Mouse (Mus musculus) heart, postnatal 10 days (tissue): ENCODE data around the gene Arg1. TPM values are rescaled to one million over a fixed set of nuclear protein-coding genes. Genes with fewer than 3 reads are reported as not detected.

ENCODE experiments used
- DNase-seq, 2 experiments: peaks; one replicate each; pipeline ENCODE4 v3.0.0; 2021
- intact Hi-C: fragments of 180-260 bp; cut with DNase I; formaldehyde crosslinking; loops from one replicate; pipeline ENCODE4 v1.15.1; 2025
- total RNA-seq, 2 experiments: library from RNA; stranded (reverse); gene quantifications; 2 replicates each; pipeline ENCODE4 v1.2.3; 2021

Gene Arg1
- not detected for total RNA-seq

- peak; percentile 11 to 14 for DNase-seq
- intact Hi-C loops, result no loop called here
Observed at GRCm38 (mm10) chr10:24926962-24927720, at the start of gene Arg1. Gene Arg1, minus strand, starts transcription at chr10:24927484.

GRCm38 (mm10) chr10:24973845-24974514, 46.7 kb upstream of the Arg1 start:
- intact Hi-C loops, result no loop called here

DNA sequence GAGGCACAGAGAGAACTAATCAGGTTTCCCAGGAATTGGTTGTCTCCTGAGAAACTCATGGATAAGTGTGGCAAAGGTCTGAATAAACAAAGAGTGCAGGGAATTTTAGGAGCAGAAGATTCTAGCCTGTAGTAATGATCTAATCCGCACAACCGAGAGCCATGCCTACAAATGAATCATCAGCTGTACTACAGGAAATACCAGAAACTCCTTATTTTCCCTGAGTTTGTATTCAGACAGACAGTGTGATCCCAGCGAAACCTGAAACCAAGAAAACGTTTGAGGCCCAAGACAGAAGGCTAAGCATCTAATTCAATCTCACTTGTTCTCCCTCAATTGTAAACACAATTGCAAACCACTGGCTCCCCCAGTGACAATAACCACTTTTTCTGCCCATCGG, 46.1 kb upstream of the Arg1 start:
- DNase-seq, result no peak
- intact Hi-C loops, result no loop called here

More at GRCm38 (mm10) chr10:24973845-24974514, 46.7 kb upstream of the Arg1 start:
- DNase-seq, result no peak

DNA sequence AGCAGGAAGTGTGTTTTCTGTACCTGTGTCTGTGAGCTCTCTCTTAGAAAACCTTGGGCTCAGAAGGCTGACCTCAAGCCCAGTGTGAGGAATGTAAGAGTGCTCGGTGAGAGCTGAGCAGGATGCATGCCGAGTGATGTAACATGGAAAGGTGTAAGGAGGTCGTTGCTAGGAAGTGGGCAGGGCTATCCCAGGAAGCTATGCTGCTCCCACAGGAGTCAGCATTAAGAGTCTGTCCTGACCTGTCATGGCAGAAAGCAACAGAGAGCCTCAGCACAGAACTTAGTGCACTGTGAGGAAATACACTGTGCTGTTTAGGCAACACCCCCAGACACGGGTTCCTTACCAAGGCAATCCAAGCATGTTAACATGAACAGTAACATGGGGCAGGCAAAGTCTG, 45.6 kb upstream of the Arg1 start:
- DNase-seq, result no peak
- intact Hi-C loops, result no loop called here

- intact Hi-C loops, result no loop called here
- DNase-seq, result no peak
Observed at GRCm38 (mm10) chr10:24965821-24966550, 38.7 kb upstream of the Arg1 start.

GRCm38 (mm10) chr10:24961889-24962288, 34.6 kb upstream of the Arg1 start:
- DNase-seq, result no peak
- intact Hi-C loops, result loop anchor here (1.0 kb wide), 1 partner anchor 257 kb away; no protein-coding TSS in a partner anchor

DNA sequence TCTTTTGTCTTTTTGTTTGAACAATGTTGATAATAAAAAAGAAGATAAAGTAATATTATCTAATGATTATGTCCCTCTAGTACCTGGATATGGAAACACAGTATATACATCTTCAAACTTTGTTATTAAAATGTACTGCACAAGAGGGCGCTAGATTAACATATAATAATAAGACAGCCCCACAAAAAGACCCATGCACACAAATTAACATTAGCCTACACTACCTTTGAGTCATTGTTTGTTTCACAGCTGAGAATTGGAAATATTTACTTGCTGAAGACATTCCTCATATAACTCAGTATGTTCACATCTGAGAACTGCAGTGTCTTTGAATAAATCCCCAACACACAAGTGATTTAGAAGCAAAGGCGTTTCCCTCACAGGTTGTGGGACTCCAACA, 33.8 kb upstream of the Arg1 start:
- peak in 1 of 2 experiments; percentile 31 for DNase-seq
- intact Hi-C loops, result loop anchor here (1.0 kb wide), 1 partner anchor 258 kb away; no protein-coding TSS in a partner anchor

GRCm38 (mm10) chr10:24959043-24959916, 32.0 kb upstream of the Arg1 start:
- DNase-seq, result peak; percentile 48 to 55
- intact Hi-C loops, result no loop called here

DNA sequence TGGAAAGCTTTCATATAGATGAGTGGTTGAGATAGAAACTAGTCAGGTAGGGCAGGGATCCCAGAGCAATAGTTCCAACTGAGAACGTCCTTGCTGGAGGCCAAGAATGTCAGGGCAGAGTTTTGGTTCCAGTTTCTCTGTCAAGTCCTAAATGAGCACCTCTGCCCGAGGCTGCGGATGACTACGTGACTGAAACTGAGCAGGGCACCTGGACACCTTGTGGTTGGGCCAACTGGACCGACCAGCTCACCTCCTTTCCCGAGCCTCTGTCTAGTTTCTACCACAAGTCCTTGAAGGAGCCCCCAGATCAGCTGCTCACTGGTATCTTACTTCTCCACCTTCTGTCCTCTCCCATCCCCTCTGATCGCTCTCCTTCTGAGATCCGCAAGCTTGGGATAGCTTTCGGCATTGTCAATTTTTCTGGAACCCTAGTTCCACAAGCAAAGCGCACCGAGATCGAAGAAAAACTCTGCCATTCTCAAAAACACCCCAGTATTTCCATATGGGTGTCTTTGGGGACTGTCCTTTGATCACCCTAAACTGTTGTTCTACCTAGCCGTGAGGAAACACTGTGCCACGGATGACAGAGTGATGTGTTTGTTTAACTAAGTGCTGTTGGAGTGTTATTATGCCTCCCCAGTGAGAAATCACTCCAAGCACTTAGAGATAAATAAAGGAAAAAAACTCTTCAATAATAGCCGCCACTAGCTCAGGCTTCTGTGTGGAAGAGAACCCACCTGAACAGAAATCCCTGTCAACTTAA, 31.2 kb upstream of the Arg1 start:
- peak in 1 of 2 experiments; percentile 7 for DNase-seq
- intact Hi-C loops, result no loop called here

- no peak for DNase-seq
- intact Hi-C loops, result no loop called here
Observed at GRCm38 (mm10) chr10:24953876-24954275, 26.6 kb upstream of the Arg1 start.

GRCm38 (mm10) chr10:24952549-24952948, 25.3 kb upstream of the Arg1 start:
- DNase-seq, result peak; percentile 51 to 53
- intact Hi-C loops, result no loop called here

GRCm38 (mm10) chr10:24951575-24951974, 24.3 kb upstream of the Arg1 start:
- no peak for DNase-seq
- intact Hi-C loops, result no loop called here

DNA sequence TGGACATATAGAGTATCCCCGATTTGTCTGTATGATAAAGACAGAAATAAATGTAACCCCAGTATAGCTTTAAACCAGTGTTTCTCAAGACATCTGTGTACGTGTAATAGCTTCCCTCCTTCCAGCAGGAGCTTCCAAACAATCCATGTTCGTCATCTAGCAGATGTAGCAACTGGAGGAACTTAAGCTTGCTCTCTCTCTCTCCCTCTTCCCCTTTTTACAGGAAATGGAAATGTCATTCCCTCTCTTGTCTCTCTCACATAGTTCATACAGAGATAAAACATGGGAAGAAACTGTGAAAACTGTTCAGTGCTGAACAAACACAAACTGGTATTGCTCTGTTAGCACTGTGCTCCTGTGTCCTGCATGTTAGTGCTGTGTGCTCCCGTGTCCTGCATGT, 22.9 kb upstream of the Arg1 start:
- intact Hi-C loops, result no loop called here
- no peak for DNase-seq

- intact Hi-C loops, result no loop called here
- DNase-seq, result no peak
Observed at GRCm38 (mm10) chr10:24948278-24948677, 21.0 kb upstream of the Arg1 start.

DNA sequence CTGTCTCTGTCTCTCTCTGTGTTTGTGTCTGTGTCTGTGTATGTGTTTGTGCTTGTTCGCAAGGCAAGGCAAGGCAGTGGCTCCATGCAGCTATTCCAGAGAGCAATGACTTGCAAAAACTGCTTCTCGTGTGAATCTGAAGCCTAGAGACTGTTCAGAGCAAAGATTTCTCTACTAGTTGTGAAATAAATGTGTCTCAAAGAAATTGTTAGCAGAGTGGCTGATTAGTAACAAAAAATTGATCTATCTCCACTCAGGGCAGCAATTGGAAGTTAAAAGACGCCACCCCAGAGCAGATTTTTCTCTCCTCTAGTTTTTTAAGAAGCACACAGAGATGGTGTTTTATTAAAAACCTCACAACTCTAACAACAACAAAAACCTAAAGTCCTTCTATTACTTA, 20.6 kb upstream of the Arg1 start:
- intact Hi-C loops, result no loop called here
- no peak for DNase-seq

GRCm38 (mm10) chr10:24930143-24930542, 2.9 kb upstream of the Arg1 start:
- intact Hi-C loops, result no loop called here
- DNase-seq, result no peak

- peak in 1 of 2 experiments; percentile 20 for DNase-seq
- intact Hi-C loops, result no loop called here
Observed at GRCm38 (mm10) chr10:24928072-24928471, 788 bp upstream of the Arg1 start.

DNA sequence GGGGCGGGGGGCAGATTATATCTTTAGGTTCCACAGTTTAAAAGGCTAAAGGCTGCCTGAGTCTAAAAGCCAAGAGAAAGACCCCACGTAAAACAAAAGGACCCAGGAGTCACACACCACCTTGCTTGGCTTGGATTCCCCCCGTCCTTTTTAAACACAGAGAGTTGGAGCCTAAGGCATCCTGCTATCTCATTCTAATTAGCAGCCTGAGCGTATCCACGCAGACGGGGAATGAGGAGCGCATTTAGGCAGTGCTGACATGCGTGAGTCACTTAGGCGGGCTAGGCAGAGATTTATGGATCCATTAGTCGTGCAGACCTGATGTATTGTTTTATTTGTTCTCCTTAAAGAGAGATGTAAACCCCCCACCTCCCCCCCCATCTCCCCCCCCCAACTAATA, 904 bp downstream of the Arg1 start:
- no peak for DNase-seq
- intact Hi-C loops, result no loop called here

- intact Hi-C loops, result no loop called here
- DNase-seq, result no peak
Observed at GRCm38 (mm10) chr10:24924296-24924695, 3.0 kb downstream of the Arg1 start.

DNA sequence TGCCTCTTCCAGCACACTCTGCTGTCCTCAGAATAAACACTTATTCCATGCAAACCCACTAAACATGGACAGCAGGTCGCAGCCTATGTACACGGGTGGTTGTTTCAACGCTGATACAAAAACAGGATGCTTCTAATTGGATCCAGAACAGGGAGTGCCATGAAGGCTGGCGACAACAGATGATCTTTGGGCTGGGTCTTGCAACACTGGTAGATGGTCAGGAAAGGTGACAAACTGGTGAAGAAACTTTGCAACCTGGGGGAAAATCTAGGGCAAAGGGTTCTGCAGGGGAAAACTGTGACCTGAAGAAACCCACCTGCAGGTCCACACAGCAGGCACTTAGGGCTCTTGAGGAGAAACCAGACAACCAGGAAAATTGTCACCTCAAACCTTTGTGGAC, 4.3 kb downstream of the Arg1 start:
- intact Hi-C loops, result no loop called here

More for the DNA sequence above, 4.3 kb downstream of the Arg1 start:
- DNase-seq, result no peak
